Mouse (Mus musculus): ENCODE results near the gene Lin9.
A peak's percentile ranks its signal among the peaks of the same experiment; 100 is the strongest.
"Not testable (repeated sequence)": the region's sequence is repeated elsewhere in the genome, so short reads cannot be mapped to it uniquely, and the experiment has no call there.

Gene Lin9

DNA sequence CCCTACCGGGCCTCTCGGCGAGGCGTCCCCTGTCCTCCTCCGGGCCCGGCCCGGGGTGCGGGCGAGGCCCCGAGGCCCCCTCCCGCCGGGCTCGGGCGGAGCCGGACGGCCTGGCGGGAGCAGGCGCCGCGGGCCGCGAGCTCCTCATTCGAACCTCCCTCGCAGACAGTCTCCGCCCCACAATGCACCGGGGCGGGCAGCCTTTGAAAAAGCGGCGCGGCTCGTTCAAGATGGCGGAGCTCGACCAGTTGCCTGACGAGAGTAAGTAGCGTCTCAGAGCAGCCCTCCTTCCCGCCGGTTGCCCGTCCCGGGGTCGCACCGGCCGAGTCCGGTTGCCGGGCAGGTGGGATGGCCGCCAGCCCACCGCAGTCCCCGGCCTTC is at the start of gene Lin9:
Lin9 (plus strand) TSS at position 14 of the 381 bp plus-strand sequence.
- DNase-seq (ENCODE audit: low read depth): peak; percentile 85

- no peak for DNase-seq (ENCODE audit: low read depth)
Measured at GRCm38 (mm10) chr1:180600578-180600977, 40.4 kb upstream of the Lin9 start.

DNA sequence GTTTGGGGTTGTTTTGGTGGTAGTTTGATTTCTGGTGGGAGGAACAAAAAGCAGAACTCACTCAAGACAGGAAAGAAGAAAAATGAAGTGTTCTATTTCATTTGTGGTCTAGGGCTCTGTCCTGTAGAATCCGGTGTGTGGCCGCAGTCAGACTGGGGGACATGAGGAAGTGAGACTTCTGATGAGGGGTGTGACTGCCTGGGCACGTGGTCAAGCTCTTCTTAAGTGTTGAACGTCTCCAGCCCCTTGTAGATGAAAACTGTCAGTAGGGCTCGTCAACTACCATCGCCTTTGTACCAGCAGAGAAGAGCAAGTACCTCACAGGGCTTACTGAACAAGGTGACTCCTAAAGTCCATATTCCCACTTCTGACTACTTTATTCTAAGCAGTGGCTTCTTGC is 39.1 kb upstream of the Lin9 start:
- peak; percentile 86 for DNase-seq (ENCODE audit: low read depth)

- DNase-seq (ENCODE audit: low read depth): no peak
Measured at GRCm38 (mm10) chr1:180604579-180604978, 36.4 kb upstream of the Lin9 start.

- no peak for DNase-seq (ENCODE audit: low read depth)
Measured at GRCm38 (mm10) chr1:180606106-180606505, 34.8 kb upstream of the Lin9 start.

GRCm38 (mm10) chr1:180606796-180607577 is 34.0 kb upstream of the Lin9 start:
- DNase-seq (ENCODE audit: low read depth): no peak

- peak; percentile 19 for DNase-seq (ENCODE audit: low read depth)
Measured at GRCm38 (mm10) chr1:180607578-180607879, 33.4 kb upstream of the Lin9 start.

- not testable (repeated sequence) for DNase-seq (ENCODE audit: low read depth)
Measured at GRCm38 (mm10) chr1:180611842-180612241, 29.1 kb upstream of the Lin9 start.

DNA sequence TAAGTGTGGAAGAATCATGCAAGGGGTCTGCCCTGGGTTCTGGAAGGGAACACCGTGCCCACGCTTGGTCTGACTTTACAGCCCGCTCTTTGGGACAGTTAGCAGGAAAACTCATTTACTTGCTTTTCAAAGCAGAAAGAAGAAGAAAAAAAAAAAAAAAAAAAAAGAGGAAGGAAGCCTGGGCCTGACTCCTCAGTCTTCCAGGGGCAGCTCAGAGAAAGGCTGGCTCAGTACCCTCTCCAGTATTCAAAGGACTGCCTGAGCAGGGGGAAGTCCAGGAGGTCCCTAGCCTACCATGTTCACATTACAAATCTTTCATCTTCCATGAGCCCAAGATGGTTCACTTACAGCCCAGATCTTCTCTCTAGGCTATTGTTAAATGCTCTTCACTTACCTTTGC is 24.2 kb upstream of the Lin9 start:
- no peak for DNase-seq (ENCODE audit: low read depth)

DNA sequence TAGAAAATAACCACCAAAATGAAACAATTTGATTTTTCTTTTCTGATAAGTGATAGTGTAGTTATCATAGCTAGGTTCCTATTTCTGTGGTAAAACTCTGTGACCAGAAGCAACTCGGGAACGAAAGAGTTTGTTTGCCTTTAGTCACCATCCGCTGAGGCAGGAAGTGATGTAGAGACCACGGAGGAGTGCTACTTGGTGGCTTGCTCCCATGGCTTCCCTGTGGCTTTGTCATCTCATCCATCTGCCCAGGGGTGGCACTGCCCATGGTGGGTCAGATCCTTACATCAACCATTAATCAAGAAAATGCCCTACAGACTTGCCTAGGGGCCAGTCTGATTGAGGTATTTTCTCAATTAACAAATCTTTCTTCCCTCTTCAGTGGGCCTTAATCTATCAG is 18.6 kb upstream of the Lin9 start:
- peak; percentile 86 for DNase-seq (ENCODE audit: low read depth)

DNA sequence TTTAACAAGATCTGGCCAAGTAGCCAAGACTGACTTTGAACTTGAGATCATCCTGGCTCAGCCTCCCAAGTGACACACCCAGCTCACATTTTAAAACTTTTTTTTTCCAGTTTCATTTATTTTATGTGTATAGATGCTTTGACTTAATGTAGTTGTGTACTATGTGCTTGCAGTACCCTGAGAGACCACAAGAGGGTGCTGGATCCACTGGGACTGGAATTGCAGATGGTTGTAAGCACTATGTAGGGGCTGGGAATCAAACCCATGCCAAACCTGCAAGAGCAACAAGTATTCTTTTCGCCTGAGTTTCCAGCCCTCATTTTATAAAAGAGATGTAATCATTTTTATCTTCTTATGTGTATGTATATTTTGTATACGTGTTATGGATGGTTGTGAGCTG is 17.0 kb upstream of the Lin9 start:
- DNase-seq (ENCODE audit: low read depth): peak; percentile 32

GRCm38 (mm10) chr1:180626141-180626540 is 14.8 kb upstream of the Lin9 start:
- DNase-seq (ENCODE audit: low read depth): no peak

DNA sequence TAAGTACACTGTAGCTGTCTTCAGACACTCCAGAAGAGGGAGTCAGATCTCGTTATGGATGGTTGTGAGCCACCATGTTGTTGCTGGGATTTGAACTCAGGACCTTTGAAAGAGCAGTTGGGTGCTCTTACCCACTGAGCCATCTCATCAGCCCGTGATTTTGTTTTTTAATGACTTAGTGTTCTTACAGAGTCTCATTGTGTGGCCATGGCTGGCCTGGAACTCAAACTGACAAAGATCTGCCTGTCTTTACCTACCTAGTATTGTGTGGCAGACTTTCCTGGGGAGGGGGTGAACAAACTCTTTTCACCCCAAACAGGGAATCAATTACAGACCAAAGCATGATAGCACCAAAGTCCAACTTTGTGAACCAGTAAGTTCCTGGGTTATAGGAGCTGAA is 3.2 kb upstream of the Lin9 start:
- DNase-seq (ENCODE audit: low read depth): not testable (repeated sequence)

GRCm38 (mm10) chr1:180639416-180640401 is 1.2 kb upstream of the Lin9 start:
- peak; percentile 46 for DNase-seq (ENCODE audit: low read depth)

DNA sequence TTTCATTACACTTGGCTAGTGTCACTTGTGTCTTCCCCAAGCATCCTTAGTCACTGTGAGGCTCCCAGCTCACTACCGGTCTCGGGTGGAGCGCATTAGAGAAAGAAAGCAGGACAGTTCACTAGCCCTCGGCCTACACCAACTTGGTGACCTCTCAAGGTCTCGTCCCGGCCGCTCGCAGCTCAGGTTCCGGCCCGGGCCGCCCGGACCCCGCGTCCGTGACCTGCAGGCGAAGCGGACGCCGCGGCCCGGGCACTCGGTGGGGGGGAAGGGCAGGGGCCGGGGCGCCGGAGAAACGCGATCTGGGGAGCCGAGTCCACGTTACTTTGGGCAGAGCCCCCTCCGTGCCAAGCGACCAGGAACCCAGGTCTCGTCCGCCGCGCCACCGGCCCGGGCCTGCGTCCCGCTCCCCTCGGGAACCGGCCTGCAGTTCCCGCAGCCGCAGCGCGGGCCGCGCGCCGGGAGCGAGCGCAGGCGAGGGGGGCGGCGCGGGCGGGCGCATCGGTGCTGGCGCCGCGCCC is 285 bp upstream of the Lin9 start:
- DNase-seq (ENCODE audit: low read depth): peak; percentile 62

DNA sequence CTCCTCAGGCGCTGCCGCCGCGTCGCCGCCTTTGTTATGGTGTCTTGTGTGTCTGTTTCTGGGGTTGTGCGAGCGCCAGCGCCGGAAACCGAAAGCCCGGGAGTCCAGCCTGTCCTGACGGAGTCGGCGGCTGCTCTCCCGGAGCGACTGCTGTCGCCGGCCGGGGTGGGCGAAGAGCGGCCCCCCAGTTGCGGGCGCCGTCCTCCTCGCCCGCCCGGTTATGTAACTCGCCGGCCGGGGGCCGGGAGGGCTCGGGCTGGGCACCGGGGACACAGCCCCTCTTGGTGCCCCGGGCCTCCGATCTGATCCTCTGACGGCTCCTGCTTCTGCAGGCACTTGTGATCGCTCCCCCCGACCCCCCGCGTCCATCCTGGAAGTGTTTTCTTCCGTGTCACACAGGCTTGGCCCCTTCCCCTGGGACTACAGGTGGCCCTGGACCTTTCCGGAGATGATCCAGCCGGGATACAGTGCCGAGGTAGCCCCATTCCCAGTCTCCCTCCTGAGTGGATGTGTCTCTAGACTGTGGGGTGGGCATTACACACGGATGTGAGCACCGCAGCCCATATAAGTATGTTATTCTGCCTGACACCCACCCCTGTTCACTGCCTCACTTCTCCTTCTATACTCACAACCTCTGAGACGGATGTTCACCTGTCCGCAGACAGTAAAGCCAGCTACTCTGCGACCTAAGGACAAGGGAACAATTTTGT is 723 bp downstream of the Lin9 start:
- peak; percentile 30 for DNase-seq (ENCODE audit: low read depth)

GRCm38 (mm10) chr1:180642228-180642564 is 1.2 kb downstream of the Lin9 start:
- DNase-seq (ENCODE audit: low read depth): no peak

DNA sequence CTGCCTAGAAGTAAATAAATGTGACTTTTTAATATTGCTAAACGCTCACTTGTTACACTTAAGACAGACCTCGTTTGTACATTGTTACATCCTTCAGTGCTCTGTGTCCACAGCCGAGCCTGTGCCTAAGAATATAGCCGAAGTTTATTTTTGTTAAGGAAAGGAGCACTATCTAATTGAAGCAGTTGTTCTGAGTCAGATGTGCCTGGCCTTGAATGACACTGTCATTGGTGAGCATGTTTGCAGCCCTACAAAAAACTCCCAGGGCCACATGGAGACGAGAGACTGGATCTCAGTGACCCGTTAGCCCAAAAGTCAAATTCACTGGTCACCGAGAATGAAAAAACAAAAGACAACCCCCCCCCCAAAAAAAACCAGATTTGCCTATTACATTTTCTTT is 50.3 kb downstream of the Lin9 start:
- DNase-seq (ENCODE audit: low read depth): no peak

DNA sequence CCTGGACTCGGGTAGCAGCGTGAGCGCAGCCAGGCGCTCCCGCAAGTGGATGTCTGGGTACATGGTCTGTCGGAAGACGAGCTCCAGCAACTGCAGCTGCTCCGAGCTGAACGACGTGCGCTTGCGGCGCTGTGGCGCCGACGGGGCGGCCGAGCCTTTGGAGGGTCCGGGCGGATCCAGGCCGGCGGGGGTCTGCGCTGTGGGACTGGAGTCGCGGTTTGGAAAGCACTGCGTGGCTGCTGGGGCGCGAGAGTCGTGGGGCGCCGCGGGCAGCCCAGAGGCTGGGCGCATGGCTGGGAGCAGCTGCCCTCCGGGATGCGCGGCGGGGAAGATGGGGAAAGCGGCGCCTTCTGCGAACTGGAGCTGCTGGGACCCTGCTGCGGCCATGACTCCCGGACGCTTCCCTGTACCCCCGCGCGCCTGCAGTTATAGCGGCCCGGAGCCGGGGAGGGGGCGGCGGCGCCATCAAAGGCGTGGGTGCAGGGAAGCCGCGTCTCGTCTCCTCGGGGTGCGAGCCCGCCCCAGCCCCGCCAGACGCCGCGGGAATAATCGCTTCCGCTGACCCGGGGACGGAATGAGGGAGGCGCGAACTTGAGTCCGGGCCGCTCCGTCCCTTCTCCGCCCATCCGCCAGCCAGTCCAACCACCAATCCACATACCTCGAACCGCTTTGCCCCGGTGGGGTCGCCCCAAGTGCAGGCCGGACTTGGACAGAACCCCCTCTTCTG is 55.8 kb downstream of the Lin9 start, which contains the start of gene Mixl1:
Mixl1 (minus strand) TSS at position 409 of the 727 bp plus-strand sequence.
- DNase-seq (ENCODE audit: low read depth): no peak

DNA sequence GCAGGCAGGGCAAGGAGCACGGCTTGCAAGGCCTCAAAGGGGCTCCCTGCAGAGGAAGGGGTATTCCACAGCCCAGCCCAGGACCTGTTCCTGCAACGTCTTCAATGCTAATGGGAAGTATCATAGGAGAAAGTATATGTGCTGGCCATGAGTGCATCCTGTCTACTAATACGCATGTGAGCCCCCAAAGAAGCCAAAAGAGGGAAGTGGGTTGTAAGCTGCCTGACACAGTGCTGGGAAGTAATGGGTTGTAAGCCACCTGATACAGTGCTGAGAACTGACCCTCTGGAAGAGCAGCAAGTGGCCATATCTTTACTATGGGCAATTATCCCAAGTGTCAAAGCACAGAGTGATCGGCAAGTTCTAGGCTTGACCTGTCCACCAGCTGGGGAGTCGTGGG is 57.1 kb downstream of the Lin9 start:
- DNase-seq (ENCODE audit: low read depth): peak; percentile 17

DNA sequence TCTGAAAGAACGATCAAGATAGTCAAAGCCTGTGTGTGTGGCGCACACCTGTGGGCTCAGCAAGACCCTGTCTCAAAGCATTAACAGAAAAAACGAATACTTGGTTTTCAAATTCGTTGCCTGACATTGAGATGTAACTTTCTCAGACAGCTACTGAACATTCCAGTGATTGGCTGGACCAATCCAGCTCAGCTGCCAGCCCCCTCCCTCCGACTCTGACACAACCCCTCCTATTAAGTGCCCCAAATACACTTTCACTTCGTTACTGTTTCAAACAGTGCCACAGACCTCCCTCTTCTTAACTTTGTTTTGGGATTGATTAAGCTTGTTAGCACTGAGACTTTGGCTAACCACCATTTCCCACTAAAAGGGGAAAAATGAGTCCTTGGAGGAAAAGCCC is 62.5 kb downstream of the Lin9 start:
- no peak for DNase-seq (ENCODE audit: low read depth)

DNA sequence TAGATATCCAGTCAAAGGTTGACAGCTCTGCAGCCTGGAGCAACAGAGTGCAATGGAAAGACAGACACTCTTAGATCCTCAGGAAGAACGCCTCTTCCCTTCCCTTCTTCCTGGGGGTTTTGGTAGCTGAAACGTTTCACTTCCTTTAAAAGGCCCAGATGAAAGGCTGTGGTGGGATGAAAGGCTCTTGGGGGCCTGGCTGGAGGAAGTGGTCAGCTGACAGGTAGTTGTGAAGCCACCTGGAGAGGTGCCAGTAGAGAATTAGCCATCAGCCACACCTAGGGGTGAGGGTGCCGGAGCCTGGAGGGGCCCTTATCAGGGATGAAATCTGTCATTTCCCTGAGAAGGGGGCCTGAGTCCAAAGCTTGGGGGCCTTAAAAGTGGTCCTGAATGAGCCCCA is 66.4 kb downstream of the Lin9 start:
- DNase-seq (ENCODE audit: low read depth): no peak
